Mouse (Mus musculus) liver, embryonic 14.5 days (tissue): ENCODE data around the gene Dazap1. TPM values are rescaled to one million over a fixed set of nuclear protein-coding genes. Genes with fewer than 3 reads are reported as not detected.
A peak's percentile ranks its signal among the peaks of the same experiment; 100 is the strongest.
"Not testable (repeated sequence)": the region's sequence is repeated elsewhere in the genome, so short reads cannot be mapped to it uniquely, and the experiment has no call there.

Source experiments
- ATAC-seq: fragments of 200-750 bp; cut with Nextera tagmentation; 2 replicates; pipeline ENCODE4 v1.8.0; 2017; ENCODE audit warnings: moderate number of reproducible peaks, mild to moderate bottlenecking, moderate library complexity; ENCODE audit not compliant: insufficient read depth
- DNase-seq, 3 experiments: peaks; one replicate each; pipeline ENCODE4 v3.0.0-alpha.2; 2012 to 2013; ENCODE audit warnings: low read depth in 3 of 3, low spot score in 3 of 3
- H3K27ac ChIP-seq: fragments of 300-500 bp; sonication (generic); 2 replicates; pipeline ENCODE4 v1.5.1; 2014; ENCODE audit warnings: moderate library complexity, mild to moderate bottlenecking, control low read depth, inconsistent platforms
- H3K27me3 ChIP-seq: fragments of 300-500 bp; sonication (generic); 2 replicates; pipeline ENCODE4 v1.6.1; 2014; ENCODE audit warnings: mild to moderate bottlenecking, low read length, moderate library complexity; ENCODE audit not compliant: control insufficient read depth, insufficient read depth
- H3K36me3 ChIP-seq: fragments of 300-500 bp; sonication (generic); replicated peaks from 2 replicates; pipeline ENCODE4 v1.6.1; 2014; ENCODE audit warnings: low read depth; ENCODE audit not compliant: control insufficient read depth, insufficient read depth
- H3K4me1 ChIP-seq, 2 experiments: fragments of 200-500 bp in 1 of 2; fragments of 300-500 bp in 1 of 2; sonication (generic) in 1 of 2; replicated peaks; 2 replicates each; pipeline ENCODE4 v1.6.1; 2012 to 2014; ENCODE audit warnings: antibody characterized with exemption in 1 of 2, inconsistent platforms in 1 of 2, low read length in 1 of 2; ENCODE audit not compliant: control insufficient read depth in 2 of 2, insufficient read depth in 2 of 2
- H3K4me2 ChIP-seq: fragments of 300-500 bp; sonication (generic); 2 replicates; pipeline ENCODE4 v1.6.1; 2014; ENCODE audit warnings: low read depth, mild to moderate bottlenecking, control low read depth, moderate library complexity
- H3K4me3 ChIP-seq, 2 experiments: fragments of 200-500 bp in 1 of 2; fragments of 300-500 bp in 1 of 2; sonication (generic) in 1 of 2; 2 replicates each; pipeline ENCODE4 v1.5.1; 2012 to 2014; ENCODE audit warnings: low read depth in 2 of 2, low read length in 2 of 2, mild to moderate bottlenecking in 2 of 2, control low read depth in 1 of 2, inconsistent platforms in 1 of 2, moderate library complexity in 1 of 2; ENCODE audit not compliant: insufficient read depth in 1 of 2
- H3K9ac ChIP-seq: fragments of 300-500 bp; sonication (generic); replicated peaks from 2 replicates; pipeline ENCODE4 v1.6.1; 2014; ENCODE audit warnings: mild to moderate bottlenecking, control low read depth, moderate library complexity
- H3K9me3 ChIP-seq: fragments of 300-500 bp; sonication (generic); 2 replicates; pipeline ENCODE4 v1.6.1; 2016; ENCODE audit warnings: low read length, mixed read lengths; ENCODE audit not compliant: control insufficient read depth
- CTCF ChIP-seq: IDR thresholded peaks from 2 replicates; pipeline ENCODE4 v1.5.1; 2016; ENCODE audit warnings: antibody characterized with exemption, low read depth, control low read depth
- EP300 ChIP-seq: IDR thresholded peaks from 2 replicates; pipeline ENCODE4 v1.6.1; 2016; ENCODE audit warnings: antibody characterized with exemption, low read depth
- whole genome bisulfite sequencing: fragments of 180-500 bp; shearing (Covaris S2); extraction: QIAGEN DNeasy Blood & Tissue Kit; methylation state at CpG from one replicate; pipeline ENCODE4 v1.1.7; 2014; ENCODE audit not compliant: insufficient replicate concordance; 5-methylcytosine and 5-hydroxymethylcytosine counted together
- polyA plus RNA-seq, 2 experiments: library from polyadenylated mRNA; depleted of rRNA in 1 of 2; stranded (reverse) in 1 of 2; unstranded in 1 of 2; fragments of >200 nt; fragmentation: Nextera tagmentation in 1 of 2; extraction: Ambion mirVana in 1 of 2; gene quantifications; 2 replicates each; pipeline versions ENCODE4 v1.2.1 to v1.2.3; 2012 to 2014

The Dazap1 gene
- polyA plus RNA-seq (2012; rRNA removed) (54.8 and 75.9 TPM in 2 replicates), polyA plus RNA-seq (2014; fragmentation: Nextera tagmentation; extraction: Ambion mirVana) (20.4 and 22.7 TPM in 2 replicates)

DNA sequence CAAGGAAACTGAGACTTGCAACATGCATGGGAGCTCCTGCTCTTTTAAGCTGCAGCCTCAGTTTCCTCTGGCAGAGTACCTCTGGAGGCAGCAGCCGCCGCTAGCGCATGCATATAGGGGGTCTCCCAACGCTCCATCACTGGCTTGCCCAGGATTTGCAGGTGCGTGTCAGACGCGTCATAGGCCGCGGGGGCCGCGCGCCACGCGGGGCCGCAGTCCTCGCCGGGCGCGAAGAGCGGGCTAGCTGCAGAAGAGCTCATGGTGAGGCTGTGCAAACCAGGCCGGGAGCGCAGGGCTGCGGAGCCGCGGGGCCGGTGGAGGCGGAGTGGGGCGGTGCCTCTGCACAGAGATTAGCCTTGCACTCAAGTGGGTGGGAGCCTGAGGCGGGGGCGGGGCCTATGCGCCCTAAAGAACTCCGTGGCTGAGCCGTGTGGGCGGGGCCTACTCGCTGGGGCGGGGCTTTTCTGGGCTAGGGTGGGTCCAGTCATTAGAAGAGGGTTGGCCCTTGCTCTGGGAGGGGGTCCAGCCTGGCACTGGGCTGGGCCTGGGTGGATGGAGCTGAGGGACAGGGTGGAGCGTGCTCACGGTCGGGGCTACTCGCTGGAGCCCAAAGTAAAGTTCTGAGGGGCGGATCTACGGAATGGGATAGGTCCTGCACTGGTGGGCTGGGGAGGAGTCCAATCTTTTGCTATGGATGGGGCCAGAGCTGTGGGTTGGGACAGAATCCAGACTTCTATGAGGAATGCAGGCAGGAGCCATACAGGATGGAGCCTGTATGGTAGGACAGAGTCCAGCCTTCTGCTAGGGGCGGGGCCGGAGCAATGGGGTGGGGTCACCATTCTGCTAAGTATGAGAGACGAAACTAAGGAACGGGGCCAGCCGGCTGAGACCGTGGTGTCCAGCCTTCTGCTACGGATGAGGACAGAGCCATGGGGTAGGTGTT is at the start of gene Dazap1, which contains the start of gene Gamt:
Gene Dazap1, plus strand, starts transcription at position 845 of the 943 bp plus-strand sequence.
Gene Gamt, minus strand, starts transcription at position 371 of the 943 bp plus-strand sequence.
- DNase-seq (peak; percentile 93 to 94 (median 93)), ATAC-seq (peak; percentile 75)
- Histone ChIP-seq H3K9ac (peak within 1 kb of the TSS; percentile 52), H3K27ac (peak within 1 kb of the TSS; percentile 80), H3K4me1 (peaks cover 24 to 28% of the 10 kb centered on the region in 2 experiments), H3K4me3 (peak within 1 kb of the TSS; percentile 57 to 70), H3K36me3 (peaks cover 11% of the 10 kb centered on the region), H3K27me3 (no peaks in the 10 kb centered on the region), H3K4me2 (peak within 1 kb of the TSS; percentile 79), H3K9me3 (no peaks in the 10 kb centered on the region)
- no peak for TF ChIP-seq CTCF
- no peak for TF ChIP-seq EP300
- under 1% methylated on average over 48 of the region's 49 CpGs for WGBS

DNA sequence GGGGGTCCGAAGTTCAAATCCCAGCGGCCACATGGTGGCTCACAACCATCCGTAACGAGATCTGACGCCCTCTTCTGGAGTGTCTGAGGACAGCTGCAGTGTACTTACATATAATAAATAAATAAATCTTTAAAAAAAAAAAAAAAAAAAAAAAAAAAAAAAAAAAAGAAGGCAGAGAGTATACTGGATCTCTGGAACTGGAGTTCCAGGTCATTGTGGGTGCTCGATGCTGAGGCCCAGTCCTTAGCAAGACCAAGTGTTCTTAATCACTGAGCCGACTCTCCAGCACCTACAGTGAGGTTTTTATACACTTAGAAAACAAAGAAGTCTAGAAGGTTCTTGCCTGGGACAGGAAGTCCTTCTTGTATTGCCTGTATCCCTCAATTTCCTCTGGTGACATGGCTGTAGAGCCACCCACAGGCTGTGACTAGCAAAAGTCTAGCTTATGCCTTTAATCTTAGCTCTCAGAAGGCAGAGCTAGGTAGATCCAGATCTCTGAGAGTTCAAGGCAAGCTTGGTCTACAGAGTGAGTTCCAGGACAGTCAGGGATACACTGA is 49.7 kb upstream of the Dazap1 start:
- WGBS, result 56% methylated on average over 7 of the region's 7 CpGs
- not testable (repeated sequence) for H3K9ac ChIP-seq, H3K27me3 ChIP-seq, H3K4me1 ChIP-seq, H3K27ac ChIP-seq, H3K4me3 ChIP-seq, H3K36me3 ChIP-seq, DNase-seq, H3K9me3 ChIP-seq, H3K4me2 ChIP-seq, ATAC-seq

DNA sequence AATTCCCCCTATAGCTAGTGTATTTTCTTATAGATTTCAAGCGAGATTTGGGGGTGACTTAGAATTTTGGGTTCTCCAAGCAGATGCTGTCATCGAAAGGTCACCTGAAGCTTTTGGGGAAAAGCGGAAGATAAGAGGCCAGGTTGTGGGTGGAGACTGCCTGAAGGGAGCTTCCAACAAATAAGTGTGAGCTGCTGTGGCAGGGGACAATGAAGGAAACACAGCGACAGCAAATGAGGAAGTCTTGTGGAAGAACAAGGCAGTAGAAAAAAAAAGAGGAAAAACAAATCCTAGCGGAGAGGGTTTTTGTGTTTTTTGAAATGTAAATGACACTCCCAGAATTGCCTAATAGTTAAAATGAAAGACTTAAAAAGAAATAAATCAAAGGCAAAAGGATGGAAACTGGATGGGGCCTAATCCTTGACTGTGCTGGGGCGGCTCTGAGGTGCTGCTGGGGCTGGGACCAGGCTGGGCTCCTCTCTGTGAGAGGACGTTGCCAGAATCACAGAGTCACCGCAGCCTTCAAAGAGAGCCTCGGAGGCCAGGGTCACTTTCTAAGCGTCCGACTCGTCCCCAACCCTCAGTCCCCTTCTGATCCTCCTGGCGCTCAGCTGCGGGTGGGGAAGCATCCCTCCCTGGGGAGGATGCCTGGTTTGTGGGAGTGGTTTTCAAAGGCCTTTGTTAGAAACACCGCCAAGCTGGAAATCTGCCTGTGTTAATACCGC is 46.1 kb upstream of the Dazap1 start:
- Histone ChIP-seq H3K36me3 (no peaks in the 10 kb centered on the region), H3K27ac (no peak overlapping the region), H3K4me1 (no peaks in the 10 kb centered on the region), H3K4me3 (no peak overlapping the region), H3K27me3 (no peaks in the 10 kb centered on the region; the same call in 1 of the 2 replicates), H3K9me3 (no peaks in the 10 kb centered on the region), H3K9ac (no peak overlapping the region), H3K4me2 (no peak overlapping the region)
- TF ChIP-seq EP300 (no peak), CTCF (no peak)
- WGBS, result 18% methylated on average over 16 of the region's 16 CpGs
- DNase-seq (no peak), ATAC-seq (no peak)

DNA sequence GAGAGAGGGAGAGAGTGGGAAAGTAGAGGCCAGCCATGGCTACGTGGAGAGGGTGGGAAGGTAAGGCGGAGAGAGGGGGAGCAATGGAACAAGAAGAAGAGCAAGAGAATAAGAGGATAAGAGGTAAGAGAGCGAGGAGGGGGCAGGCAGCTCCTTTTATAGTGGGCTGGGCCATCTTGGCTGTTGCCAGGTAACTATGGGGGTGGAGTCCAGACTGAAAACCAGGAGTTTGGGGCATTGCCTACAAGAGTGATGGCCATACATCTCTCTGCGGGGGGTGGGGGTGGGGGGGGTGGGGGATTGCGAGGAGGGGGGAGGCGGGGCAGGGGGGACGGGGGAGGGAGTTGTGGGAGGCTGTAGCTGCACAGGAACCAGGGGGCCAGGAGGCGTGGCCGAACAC is 40.6 kb upstream of the Dazap1 start:
- TF ChIP-seq EP300, result no peak

DNA sequence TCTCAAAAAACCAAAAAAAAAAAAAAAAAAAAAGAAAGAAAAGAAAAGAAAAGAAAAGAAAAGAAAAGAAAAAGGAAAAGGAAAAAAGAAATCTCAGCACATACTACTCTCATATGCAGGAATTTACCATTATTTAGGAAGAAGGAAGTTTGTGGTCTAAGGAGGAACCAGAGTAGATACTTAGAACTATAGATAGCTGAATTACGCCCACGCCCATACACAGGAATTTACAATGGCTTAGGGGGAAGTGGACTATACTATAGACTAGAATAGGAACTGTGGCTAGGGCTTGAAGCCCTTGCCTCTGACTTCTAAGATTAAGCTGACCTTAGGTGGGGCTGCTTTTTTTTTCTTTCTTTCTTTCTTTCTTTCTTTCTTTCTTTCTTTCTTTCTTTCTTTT is 38.1 kb upstream of the Dazap1 start:
- H3K36me3 ChIP-seq, H3K27ac ChIP-seq, DNase-seq, H3K4me2 ChIP-seq, ATAC-seq, H3K27me3 ChIP-seq, H3K9ac ChIP-seq, H3K4me3 ChIP-seq, H3K9me3 ChIP-seq: not testable (repeated sequence)
- WGBS, result 10% methylated on average over 2 of the region's 2 CpGs
- peaks cover 8 to 16% of the 10 kb centered on the region in 2 experiments for H3K4me1 ChIP-seq

More for the DNA sequence above, 40.6 kb upstream of the Dazap1 start:
- Histone ChIP-seq H3K27me3 (no peaks in the 10 kb centered on the region), H3K9ac (no peak overlapping the region), H3K4me1 (peaks cover 0 to 2% of the 10 kb centered on the region in 2 experiments; a peak in 1 of 4 replicates), H3K4me3 (no peak overlapping the region), H3K27ac (no peak overlapping the region), H3K36me3 (no peaks in the 10 kb centered on the region), H3K9me3 (no peaks in the 10 kb centered on the region), H3K4me2 (no peak overlapping the region)
- DNase-seq, result no peak
- ATAC-seq, result no peak
- WGBS, result 41% methylated on average over 9 of the region's 9 CpGs
